Mouse (Mus musculus) monocyte, adult 59 days (primary cell): ENCODE data around the gene Hap1. TPM values are rescaled to one million over a fixed set of nuclear protein-coding genes. Genes with fewer than 3 reads are reported as not detected.

Source experiments
- total RNA-seq, 2 experiments: library from RNA; stranded (reverse); gene quantifications; one replicate each; pipeline ENCODE4 v1.2.4; 2023

Gene Hap1
- 10 to 100 TPM; 18.6 to 22.0 TPM for total RNA-seq

GRCm38 (mm10) chr11:100355972-100356818, at the start of gene Hap1:
Gene Hap1 (minus strand): TSS chr11:100356128.

GRCm38 (mm10) chr11:100397600-100398389, 41.9 kb upstream of the Hap1 start, which contains the start of gene Jup:
Gene Jup (minus strand): TSS chr11:100397763.

GRCm38 (mm10) chr11:100333944-100334457, 21.9 kb downstream of the Hap1 start, which contains the start of gene Gast:
Gene Gast (plus strand): TSS chr11:100334407.

DNA sequence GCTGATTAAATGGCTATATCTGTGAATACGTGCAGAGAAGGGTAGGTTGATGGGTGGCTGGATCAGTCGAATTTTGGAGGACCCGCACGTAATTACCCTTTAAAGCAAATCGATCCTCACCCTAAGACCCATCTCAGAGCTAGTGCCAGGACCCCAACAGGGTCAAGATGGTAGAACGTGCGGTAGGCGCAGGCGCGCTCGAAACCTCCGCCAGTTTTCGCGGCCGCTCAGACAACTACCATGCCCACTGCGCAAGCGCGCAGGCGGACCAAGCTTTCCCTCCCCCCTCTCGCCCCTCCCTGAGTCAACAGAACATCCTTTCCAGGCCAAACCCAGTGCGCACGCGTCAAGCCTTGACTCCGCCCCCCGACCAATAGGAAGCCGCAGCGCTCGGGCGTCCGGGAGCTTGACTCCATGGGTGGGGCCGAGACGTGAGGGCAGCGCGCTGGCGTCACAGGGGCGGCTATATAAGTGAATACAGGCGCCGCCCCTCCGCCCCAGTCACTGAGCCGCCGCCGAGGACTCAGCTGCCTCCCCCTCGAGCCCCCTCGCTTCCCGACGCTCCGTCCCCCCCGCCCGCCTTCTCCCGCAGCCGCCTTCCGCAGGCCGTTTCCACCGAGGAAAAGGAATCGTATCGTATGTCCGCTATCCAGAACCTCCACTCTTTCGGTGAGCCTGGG, 36.3 kb downstream of the Hap1 start, which contains the start of gene Eif1:
Gene Eif1, plus strand, starts transcription at position 394 of the 680 bp plus-strand sequence.

Other genes with a start within 250 kb of the Hap1 start
- gene Krt13, start 234.6 kb downstream of the Hap1 start, total RNA-seq = not detected
- not detected for gene Krt15, start 220.2 kb downstream of the Hap1 start, total RNA-seq
- gene Krt19, start 207.5 kb downstream of the Hap1 start, total RNA-seq = 1 to 10 TPM in 1 of 2 experiments, under 1 TPM in 1; 0.55 to 1.7 TPM
- gene Krt9, start 162.9 kb downstream of the Hap1 start, total RNA-seq = not detected
- not detected for gene Krt14, start 148.6 kb downstream of the Hap1 start, total RNA-seq
- not detected for gene Krt16, start 107.2 kb downstream of the Hap1 start, total RNA-seq
- gene Krt17, start 95.1 kb downstream of the Hap1 start, total RNA-seq = not detected
- gene Krt42, start 86.3 kb downstream of the Hap1 start, total RNA-seq = not detected
- 1,000 to 10,000 TPM; 1,552 to 1,553 TPM for gene Eif1, start 36.2 kb downstream of the Hap1 start, total RNA-seq
- gene Gast, start 21.7 kb downstream of the Hap1 start, total RNA-seq = not detected
- 100 to 1,000 TPM; 124 to 141 TPM for gene Jup, start 41.6 kb upstream of the Hap1 start, total RNA-seq
- under 1 TPM; 0.50 to 0.64 TPM for gene P3h4, start 58.7 kb upstream of the Hap1 start, total RNA-seq
- gene Fkbp10, start 59.6 kb upstream of the Hap1 start, total RNA-seq = under 1 TPM in 1 of 2 experiments, not detected in 1; 0.34 TPM
- gene Nt5c3b, start 85.7 kb upstream of the Hap1 start, total RNA-seq = 10 to 100 TPM in 1 of 2 experiments, 1 to 10 TPM in 1; 9.8 to 11.3 TPM
- under 1 TPM in 1 of 2 experiments, not detected in 1; 0.97 TPM for gene Klhl10, start 85.8 kb upstream of the Hap1 start, total RNA-seq
- 10 to 100 TPM; 14.6 to 16.6 TPM for gene Klhl11, start 116.6 kb upstream of the Hap1 start, total RNA-seq
- 100 to 1,000 TPM; 163 to 168 TPM for gene Acly, start 171.9 kb upstream of the Hap1 start, total RNA-seq
- gene Ttc25, start 189.5 kb upstream of the Hap1 start, total RNA-seq = under 1 TPM; 0.27 to 0.39 TPM
- gene Cnp, start 218.8 kb upstream of the Hap1 start, total RNA-seq = 10 to 100 TPM; 24.0 to 27.3 TPM